Mouse (Mus musculus) CH12F3 (cell line): ENCODE data around the gene Pld1.
"Not testable (repeated sequence)": the region's sequence is repeated elsewhere in the genome, so short reads cannot be mapped to it uniquely, and the experiment has no call there.

Experiments used
- in situ Hi-C: fragments of 300-500 bp; cut with MboI; formaldehyde crosslinking; loops from 2 replicates; pipeline ENCODE4 v1.14.3; 2020; ENCODE audit warnings: low sequenced_read_pairs

Pld1 gene

GRCm38 (mm10) chr3:27941634-27942033 lies 3.1 kb downstream of the Pld1 start:
- in situ Hi-C loops: no loop called here

GRCm38 (mm10) chr3:27942991-27943390 lies 4.5 kb downstream of the Pld1 start:
- in situ Hi-C loops: no loop called here

GRCm38 (mm10) chr3:27945397-27945796 lies 6.9 kb downstream of the Pld1 start:
- in situ Hi-C loops: not testable (repeated sequence)

GRCm38 (mm10) chr3:27949175-27949872 lies 10.8 kb downstream of the Pld1 start:
- in situ Hi-C loops: no loop called here

- in situ Hi-C loops: no loop called here
Observed at GRCm38 (mm10) chr3:27949873-27950250, 11.4 kb downstream of the Pld1 start.

GRCm38 (mm10) chr3:27950726-27951125 lies 12.2 kb downstream of the Pld1 start:
- in situ Hi-C loops: no loop called here

- in situ Hi-C loops: no loop called here
Observed at GRCm38 (mm10) chr3:27951721-27952120, 13.2 kb downstream of the Pld1 start.

GRCm38 (mm10) chr3:27956006-27956405 lies 17.5 kb downstream of the Pld1 start:
- in situ Hi-C loops: no loop called here

GRCm38 (mm10) chr3:27959221-27959620 lies 20.7 kb downstream of the Pld1 start:
- in situ Hi-C loops: no loop called here

GRCm38 (mm10) chr3:27961162-27961561 lies 22.7 kb downstream of the Pld1 start:
- in situ Hi-C loops: no loop called here

- in situ Hi-C loops: no loop called here
Observed at GRCm38 (mm10) chr3:27963795-27964201, 25.3 kb downstream of the Pld1 start.

- in situ Hi-C loops: no loop called here
Observed at GRCm38 (mm10) chr3:27968671-27969070, 30.2 kb downstream of the Pld1 start.

GRCm38 (mm10) chr3:27973936-27974335 lies 35.4 kb downstream of the Pld1 start:
- in situ Hi-C loops: no loop called here

GRCm38 (mm10) chr3:27974981-27975380 lies 36.5 kb downstream of the Pld1 start:
- in situ Hi-C loops: no loop called here

- in situ Hi-C loops: no loop called here
Observed at GRCm38 (mm10) chr3:27976931-27977544, 38.5 kb downstream of the Pld1 start.

GRCm38 (mm10) chr3:27978030-27978723 lies 39.7 kb downstream of the Pld1 start:
- in situ Hi-C loops: no loop called here

GRCm38 (mm10) chr3:27981591-27981990 lies 43.1 kb downstream of the Pld1 start:
- in situ Hi-C loops: no loop called here

GRCm38 (mm10) chr3:27982436-27983017 lies 44.0 kb downstream of the Pld1 start:
- in situ Hi-C loops: no loop called here

- in situ Hi-C loops: no loop called here
Observed at GRCm38 (mm10) chr3:27983274-27983673, 44.8 kb downstream of the Pld1 start.

GRCm38 (mm10) chr3:27983935-27984577 lies 45.6 kb downstream of the Pld1 start:
- in situ Hi-C loops: no loop called here

GRCm38 (mm10) chr3:27984620-27985019 lies 46.1 kb downstream of the Pld1 start:
- in situ Hi-C loops: no loop called here
